Mouse (Mus musculus) CD4-positive, CD25-positive, alpha-beta regulatory T cell, adult 4 months (primary cell): ENCODE measurements around the gene Glrx. TPM values are rescaled to one million over a fixed set of nuclear protein-coding genes. Genes with fewer than 3 reads are reported as not detected.
"Not testable (repeated sequence)": the region's sequence is repeated elsewhere in the genome, so short reads cannot be mapped to it uniquely, and the experiment has no call there.

Experiments used
- ATAC-seq: one replicate; pipeline ENCODE4 v1.8.0; 2017
- polyA plus RNA-seq, 2 experiments: library from polyadenylated mRNA; unstranded; fragments of 100-300 nt; shearing (Covaris generic); gene quantifications; one replicate each; pipeline ENCODE4 v1.2.1; 2017

Gene Glrx
- polyA plus RNA-seq, 2 experiments from 2014 or later, result 240 to 300 TPM

DNA sequence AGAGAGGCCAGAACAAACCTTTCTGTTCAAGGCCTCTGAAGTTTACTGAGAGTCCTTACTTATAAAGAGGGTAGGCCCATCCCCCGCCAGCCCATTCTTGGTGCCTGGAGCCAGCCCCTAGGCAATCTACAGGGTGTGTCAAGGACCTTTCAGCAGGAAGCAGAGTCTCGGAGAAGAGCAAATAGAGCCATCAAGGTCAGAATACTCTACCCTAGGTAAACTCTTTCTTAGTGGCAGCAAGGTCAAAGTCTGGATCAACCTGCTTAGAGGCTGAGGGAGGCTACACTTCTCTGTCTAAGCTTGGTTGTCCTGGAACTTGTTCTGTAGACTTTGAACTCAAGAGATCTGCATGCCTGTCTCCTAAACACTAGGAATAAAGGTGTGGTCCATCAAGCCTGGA, 4.2 kb upstream of the Glrx start:
- ATAC-seq, result no peak

DNA sequence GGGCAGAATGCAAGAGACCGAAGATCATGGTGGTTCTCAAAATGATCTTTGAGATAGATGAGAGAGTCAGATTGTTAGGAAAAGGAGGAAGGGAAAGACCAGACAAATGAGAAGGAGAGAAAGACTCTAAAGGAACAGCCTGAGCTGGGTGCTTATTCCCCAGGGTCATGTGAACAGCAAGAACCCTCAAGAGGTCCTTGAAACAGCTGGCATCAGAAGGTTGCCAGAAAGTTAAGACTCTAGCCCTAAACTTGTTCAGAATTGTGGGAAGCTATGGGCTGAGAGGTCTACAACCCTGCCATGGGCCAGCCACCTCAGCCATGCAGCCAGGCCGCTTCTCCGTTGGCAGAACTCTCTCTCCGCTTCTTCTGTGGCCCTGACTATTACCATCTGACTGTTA, 1.2 kb upstream of the Glrx start:
- no peak for ATAC-seq

DNA sequence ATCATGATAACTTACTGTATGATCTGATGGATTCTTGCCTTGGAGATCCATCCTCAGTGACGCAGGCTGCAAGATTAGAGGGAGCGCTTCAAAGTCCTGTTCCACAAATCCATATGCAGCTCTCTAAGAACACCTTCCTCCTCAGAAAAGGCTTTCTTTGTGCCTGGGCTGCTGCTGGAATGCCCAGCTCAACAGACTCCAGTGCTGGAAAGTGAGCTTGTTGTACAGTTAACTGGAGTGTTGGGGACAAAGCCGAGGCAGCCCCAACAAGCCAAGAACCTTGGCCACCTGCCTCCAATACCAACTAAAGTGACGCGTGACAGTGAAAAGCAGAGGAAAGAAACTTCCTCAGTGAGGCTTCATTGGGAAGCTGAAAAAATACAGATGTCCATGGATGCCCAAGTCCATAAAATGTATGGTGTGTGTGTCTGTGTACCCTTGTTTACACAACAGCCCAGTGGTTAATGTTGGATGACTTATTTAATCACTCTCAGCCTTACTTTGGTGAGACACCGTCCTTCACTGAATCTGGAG, 1.2 kb downstream of the Glrx start:
- ATAC-seq, result no peak

DNA sequence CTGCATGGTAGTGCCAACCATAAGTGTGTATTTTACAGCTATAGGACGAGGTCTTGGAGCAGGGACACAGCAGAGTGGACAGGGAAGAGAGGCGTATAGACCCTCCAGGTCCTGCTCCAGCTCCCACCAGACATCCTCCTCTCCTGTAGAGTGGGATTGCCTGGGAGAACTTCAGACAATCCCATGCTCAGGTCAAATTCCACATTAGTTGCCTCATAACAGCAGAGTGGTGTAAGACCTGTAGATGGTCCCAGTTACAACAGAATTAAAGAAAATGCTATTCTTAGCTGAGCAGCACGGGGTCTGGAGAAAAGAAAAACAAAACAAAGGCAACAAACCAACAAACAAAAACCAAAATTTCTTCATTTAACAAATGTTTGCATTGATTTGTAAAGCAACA, 2.3 kb downstream of the Glrx start:
- ATAC-seq, result no peak

DNA sequence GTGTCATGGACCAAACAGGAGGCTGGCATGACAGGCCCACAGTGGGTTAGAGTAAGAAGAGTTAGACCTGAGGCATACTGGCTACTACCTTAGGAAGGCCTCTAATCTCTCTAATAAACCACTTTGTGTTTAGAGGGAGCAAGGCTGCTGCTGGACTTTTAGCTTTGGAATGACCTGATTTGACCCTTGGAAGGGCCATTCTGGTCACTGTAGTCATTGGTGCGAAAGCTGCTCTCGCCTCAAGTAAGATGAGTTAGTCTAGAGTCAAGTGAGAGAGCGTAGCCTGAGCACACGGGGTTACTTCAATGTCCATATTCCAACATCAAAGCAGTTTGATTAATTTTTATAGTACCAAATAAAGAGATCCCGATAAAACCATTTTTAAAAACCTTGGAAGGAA, 3.7 kb downstream of the Glrx start:
- no peak for ATAC-seq

DNA sequence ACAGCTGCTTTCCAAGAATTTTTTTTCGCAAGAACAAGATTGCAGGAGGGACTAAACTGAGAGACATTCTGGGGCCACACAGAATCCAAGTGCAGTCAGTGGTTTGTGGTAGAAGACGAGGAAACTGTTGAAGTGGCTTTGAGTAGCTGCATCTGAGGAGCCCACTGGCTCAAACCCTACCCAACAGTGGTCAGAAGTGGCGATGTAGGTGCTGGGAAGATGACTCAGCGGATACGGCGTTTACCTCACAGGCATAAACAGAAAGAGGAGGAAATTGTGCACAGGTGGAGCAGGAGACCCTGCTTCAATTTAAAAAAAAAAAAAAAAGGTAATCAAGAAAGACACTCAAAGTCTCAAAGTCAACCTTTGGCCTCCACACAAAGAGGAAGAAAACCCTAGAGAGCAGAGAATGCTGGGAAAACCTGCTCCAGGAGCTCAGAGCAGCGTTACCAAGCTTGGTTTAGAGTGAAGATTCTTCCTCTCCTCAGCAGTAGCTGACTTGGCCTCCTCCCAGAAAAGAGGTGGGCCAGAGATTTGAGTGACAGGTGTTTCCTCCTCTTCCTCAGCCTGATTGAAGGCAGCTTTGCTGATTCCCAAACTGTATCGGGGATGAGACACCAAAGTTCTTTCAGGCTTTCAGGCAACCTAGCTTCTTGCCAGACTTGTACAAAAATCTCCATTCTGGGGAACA, 4.5 kb downstream of the Glrx start:
- no peak for ATAC-seq

DNA sequence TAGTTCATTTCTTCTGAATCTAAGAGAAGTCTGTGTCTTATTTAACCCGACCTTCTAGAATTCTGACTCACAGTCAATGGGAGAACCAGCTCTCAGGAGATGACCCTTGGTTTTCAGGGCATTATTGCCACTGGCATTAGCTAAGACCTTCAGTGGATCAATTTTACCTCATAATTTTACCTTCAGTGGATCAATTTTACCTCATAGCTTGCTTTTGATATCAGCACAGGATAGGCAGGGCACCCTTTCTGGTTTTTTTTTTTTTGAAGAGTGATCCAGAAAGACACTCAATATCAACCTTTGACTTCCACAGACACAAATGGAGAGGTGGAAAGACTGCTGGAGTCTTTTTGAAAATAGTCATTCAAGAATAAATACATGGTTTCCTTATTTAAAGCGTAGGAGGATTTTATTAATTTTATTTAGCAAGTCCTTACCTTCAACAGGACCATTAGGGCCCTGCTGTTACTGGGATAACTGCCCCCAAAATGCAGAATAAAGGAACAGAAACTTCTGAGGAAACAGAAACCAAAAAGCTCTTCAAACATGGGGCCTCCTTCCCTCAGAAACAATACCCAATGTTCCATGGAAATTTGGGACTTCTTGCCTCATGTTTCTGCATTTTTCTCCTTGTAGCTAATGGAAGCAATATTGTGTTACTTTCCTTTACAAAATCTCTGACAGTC, 5.3 kb downstream of the Glrx start:
- no peak for ATAC-seq

DNA sequence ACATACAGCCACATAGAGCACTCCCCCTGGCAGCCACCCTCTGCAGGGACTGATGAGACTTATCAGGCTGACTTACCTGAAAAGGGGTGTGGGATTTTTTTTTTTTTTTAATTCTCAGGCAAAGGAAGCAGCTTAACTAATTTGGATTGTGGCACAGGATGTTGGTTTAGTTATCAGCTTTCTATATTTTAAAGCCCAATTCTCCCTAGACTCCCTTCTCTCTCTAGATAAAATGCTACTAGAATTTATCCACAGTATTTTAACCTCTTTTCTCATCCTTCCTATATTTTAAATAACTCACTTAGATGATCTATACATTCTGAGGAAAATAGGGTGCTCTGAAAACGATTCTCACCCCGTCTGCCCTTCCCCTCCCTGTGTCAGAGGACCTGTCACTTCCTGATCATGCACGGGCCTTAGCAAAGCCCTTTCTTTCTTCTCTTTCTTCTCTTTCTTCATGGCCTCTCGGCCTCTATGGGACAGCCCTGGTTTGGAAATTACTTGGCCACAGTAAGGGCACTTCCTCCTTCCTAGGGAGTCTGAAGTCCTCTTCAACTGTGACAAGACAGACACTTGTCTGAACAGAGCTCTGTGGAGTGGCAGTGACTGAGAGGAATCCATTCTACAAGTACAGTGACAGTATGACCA, 6.0 kb downstream of the Glrx start:
- peak; percentile 62 for ATAC-seq

DNA sequence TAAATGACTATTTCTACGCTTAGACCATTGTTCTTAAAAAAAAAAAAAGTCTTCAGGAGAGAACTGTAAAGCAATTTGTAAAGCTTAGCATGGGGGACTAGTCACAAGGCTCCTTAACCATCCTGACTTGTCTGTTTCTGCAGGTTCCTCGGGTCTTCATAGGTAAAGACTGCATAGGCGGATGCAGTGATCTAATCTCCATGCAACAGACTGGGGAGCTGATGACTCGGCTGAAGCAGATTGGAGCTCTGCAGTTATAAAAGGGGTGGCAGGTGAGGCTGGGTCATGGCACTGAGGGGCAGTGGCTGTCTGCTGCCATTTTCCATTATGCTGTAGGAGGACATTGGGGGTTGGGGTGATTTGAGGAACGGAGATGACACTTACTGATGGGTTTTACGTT, 7.4 kb downstream of the Glrx start:
- no peak for ATAC-seq

DNA sequence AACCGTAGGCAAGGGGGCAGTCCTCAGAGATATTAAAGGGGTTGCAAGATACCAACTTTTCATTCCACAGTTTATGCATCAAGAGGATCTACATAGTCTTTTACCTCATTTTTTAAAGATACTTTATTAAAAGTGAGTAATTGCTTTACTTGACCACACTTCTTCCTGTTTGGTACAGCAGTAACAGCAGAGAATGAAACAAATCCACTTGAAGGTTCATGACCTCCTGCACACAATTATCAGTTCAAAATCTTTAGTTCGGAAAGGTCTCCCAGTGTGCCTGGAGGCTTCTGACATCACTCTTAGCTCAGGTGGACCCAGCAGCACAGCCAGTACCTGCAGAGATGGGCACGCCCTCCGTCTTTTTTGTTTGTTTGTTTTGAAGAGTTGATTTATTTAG, 12.4 kb downstream of the Glrx start:
- peak; percentile 79 for ATAC-seq

DNA sequence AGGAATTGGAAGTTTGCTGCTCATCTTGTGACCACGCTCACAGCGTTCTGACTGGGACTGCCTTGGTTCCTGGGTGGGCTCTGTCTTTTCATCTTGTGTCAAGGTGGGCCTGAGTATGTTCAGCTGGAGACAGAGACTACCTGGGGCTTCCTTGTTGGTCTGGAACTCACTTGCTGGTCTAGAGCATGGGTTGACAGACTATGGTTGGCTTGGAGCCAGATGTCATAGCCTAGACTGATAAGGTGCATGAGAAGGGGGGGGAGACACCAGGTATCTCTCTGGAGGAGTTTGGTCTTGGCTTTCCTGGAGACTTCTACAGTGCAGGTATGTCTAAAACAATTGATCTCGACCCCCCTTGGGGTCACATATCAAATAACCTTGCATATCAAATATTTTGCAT, 13.4 kb downstream of the Glrx start:
- no peak for ATAC-seq

DNA sequence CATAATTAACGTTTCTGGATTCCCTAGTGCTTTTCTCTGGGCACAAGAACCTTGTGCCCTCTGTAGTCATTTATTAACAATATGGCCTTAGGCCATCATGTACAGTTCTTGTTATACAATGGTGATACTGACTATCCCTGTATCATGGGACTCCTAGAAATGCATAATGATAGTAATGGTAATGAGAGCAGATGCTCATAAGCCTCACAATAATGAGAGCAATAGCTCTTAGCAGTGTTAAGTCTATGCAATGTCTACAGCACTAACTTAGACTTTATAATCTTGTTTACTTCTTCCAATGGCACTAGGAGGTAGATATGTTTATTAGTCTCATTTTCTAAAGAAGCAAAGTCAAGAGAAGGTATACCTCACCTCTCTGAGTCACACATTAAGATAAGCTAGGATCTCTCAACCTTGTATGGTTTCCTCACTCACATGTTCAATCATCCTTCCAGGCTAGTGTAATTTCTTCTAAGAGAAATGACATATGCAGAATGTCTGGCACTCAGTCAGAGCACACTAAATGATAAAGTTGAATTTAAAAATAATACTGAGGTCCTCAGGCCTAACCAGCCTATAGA, 19.7 kb downstream of the Glrx start:
- no peak for ATAC-seq

DNA sequence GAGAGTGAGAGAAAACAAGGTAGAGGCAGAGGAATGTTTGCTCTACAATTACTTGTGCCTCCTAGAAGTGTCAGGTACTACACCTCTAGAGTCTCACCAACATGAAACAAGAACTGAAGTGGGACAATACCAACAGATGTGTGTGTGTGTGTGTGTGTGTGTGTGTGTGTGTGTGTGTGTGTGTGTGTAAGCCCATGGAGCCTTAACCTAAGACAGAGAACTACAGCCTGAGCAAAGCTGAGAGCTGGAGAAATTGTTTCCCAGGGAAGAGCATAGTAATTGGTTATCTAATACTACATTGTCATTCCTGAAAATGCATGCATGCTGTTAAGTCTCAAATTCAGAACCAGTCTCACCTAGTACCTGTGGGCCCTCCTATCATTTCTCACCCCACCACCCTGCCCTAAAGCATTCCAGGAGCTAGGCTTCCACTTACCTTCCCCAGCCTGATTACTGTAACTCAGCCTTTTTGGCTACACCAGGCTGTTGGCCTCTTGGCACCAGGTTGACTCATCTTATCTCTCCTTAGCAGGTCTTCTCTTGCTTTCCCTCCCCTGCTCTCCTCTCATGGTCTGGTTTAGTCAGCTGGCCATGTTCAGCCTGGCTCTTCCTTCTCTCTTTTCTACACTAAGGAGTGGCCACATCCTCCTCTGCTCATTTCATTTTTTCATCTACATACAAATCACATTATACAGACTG, 26.0 kb downstream of the Glrx start:
- ATAC-seq, result no peak

DNA sequence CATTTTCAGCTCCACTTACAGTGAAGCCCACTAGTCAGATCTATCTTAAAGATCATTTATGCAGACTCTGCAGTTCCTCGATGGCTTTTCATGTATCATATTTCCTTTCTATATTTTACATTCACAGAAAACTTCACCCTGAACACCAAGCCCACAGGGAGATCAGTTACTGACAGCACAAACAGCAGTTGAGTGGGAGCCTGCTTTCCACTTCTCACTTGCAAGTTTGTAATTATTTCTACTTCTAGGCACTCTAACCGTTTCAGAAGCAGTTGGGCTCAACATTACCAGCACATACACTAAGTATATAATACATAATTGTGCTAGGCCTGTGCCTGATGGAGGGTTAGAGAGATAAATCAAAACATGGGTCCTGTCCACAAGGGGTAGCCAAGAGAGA, 28.2 kb downstream of the Glrx start:
- ATAC-seq, result no peak

DNA sequence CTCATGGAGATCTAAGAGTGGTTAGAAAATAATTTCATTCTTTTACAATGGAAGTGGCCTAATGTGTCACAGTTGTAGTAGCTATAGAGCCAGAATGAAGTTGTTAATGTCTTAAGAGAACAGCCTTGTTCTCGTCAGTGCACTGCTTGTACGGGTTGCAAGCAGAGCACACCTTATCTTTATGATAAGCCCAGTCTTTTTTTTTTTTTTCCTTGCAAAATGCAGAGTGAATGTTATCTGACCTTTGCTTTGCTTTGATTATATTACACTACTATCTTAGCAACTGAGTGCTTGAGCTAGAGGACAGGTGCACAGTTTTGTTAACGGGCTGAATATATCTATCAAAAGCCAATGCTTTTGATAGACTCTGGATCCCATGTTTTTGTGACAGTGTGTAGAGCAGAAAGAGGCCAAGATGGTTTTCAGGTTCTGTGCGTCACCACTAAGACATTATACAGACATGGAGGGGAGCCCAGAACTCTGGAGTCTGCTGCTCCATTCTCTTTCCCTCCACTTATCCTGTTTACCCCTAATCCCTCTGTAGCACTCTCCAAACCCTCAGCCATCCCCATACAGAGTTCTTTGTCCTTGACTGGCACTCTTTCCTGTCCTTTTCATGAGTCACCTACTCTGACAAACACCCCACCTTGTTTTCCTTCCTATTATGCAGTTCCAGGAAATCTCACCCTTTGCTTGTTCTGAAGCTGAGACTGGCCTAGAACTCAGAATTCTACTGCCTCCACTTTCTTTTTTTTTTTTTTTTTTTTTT, 35.1 kb downstream of the Glrx start:
- ATAC-seq, result no peak

DNA sequence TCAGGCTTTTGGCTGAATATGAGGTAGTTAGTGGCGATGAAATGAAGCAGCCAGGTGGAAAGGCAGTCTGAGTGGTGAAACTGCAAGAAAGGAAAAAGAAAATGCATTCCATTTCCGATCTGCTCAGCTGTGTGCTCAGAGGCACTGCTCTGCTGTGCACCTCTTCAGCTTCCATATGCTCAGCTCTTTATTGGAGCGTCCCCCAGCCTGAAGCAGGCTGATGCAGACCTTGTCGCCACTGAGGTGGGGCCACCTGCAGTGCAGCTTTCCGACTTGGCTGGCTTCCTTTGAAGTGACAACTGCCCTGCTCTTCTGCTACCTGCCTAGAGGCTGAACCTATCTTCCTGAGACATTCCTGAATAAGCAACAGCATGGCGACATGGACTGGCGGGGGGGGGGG, 36.5 kb downstream of the Glrx start:
- ATAC-seq, result not testable (repeated sequence)

DNA sequence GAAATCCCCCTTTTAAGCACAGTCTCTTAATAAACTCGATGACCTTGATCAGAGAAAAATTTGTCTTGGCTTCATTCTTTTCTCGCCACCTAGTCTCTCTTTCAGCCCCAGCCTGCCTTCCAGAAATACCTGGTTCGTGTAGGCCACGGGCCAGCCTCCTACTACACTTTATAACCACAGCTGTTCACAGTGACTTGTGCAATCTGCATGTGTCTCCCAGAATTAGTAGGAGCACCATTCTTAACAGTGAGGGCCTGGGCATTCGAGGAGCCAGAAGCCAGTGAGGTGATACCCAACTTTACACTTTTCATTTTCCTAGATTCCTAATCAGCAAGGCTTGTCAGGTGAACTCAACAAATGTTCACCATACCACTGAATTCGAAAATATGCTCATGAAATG, 36.9 kb downstream of the Glrx start:
- no peak for ATAC-seq

DNA sequence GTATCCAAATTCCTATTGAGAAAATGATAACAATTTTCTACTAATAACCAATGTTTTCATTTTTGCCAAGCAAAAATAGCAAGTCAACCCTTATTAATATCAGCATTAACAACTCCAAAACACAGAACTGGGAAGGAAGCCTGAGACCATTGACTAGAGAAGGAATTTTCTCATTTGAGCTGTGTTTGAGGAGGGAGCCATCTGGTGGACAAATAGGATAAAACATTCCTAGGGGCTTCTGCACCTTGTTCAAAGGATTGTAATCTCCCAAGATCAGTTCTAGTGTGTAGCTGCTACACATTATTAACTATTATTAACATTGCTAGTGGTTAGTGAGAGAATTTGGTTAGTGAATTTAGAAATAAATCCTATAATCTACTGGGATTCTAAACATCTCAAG, 38.2 kb downstream of the Glrx start:
- peak; percentile 89 for ATAC-seq

DNA sequence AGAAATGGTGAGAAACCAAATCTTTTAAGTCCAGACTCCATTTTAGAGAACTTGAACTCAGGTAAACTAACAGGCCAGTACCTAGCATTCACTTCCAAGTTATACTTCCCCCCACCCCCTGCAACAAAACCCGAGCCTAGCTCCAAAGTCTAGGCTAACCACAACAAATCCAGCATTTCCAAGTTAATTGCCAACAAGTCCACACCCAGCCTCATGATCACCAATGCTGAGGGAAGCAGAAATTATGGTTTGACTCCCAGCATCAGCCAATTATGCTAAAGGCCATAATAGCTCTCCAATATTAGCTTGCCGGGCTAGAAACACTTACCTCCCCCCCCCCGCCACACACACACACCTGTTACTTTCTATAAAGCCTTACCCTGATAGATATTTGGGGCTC, 40.1 kb downstream of the Glrx start:
- no peak for ATAC-seq

DNA sequence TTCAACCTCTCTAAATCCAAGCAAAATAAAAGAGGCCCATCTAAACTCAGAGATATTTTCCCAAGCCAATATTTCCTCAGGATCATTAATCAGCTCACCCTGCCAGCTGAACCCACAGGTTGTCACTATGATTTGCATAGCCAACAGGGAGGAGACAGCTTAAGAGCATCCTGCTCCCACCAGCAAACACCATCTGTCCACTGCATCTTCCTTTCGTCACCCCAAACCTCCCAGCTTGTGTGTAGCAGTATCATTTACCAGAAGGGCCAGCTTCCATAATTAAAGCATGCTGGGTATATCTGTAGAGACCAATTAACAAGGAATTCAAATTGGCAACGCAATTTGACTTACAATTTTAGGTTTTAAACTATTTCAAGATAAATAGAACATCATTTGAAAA, 40.8 kb downstream of the Glrx start:
- no peak for ATAC-seq

DNA sequence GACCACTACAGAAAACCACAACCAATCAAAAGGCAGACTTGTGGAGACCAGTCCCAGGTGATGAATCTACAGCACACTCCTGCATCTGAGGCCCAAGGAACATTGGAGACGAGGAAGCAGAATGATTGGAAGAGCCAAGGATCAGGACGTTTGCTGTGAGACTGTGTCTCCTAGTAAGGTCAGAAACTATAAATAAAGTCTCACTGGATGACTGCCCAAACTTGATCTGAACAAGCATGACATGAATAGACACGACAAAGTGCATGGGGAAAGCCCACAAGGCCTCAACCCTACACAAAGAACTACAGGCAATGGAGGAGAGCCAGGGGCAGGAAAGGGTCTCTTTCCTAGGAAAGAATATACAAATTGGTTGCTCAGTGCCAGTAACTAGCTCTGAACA, 44.1 kb downstream of the Glrx start:
- no peak for ATAC-seq

DNA sequence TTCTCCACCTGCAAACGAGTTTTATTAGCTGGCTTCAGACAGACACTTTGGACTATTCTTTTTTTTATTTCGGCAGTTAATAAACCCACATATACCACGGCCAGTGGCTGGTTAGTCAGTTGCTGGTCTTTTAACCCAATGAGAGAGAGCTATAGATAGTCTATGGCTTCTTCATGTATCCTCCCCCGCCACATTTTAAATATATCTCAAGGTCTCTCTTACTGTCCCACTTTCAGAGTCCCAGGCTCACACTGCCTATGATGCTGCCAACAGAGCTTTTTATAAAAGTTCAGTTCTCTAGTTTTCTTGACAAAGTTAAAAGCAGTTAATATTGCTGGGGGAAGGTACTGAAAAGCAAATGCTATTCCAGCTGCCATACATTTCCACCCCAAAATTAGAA, 52.2 kb downstream of the Glrx start:
- ATAC-seq, result no peak
